In the genomic region with DNA sequence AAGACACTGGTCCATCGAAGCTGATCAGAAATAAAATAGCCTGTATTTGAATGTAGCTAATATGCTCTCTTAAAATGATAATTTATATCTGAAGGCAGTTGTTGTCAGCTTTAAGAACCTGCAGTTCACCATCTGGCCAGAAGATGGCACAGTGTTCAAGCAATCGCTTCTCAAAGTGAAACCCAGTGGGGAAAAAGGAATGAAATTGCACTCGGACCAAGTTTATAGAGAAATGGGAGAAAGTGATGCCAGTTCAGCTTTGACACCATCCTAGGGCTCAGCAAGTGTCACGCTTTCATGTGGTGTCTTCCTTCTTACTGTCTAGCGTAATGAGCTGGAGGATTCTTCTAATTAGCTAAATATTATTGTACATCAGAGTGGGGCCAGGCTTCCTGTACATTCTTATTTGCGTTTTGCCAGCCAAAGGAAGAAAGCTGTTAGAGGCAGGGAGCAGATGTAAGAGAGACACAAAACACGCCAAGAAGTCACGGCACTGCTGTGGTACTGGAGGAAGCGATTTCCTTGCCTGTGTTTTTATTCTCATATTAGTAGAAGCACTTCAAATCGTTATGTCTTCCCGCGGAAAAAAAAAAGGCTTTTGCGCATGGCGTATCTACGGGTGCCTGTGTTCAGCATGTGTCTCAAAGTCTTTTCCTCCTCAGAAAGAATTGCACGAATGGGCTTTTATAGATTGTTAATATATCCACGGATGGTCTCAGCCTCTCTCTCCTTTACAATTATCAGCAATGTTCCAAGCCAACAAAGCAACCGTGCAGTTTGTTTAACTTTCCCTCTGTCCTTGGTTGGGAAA, we compare ENCODE assay signal across 8 mouse cellular contexts.
DNase-seq lines count a peak whose midpoint lies in the region; ATAC-seq and TF ChIP-seq lines count a peak whose summit lies in the region.

No protein-coding gene starts in this region.

- ATAC-seq in erythroblast, adult 5-6 weeks (replicated peaks; ENCODE audit: low FRiP score, poor library complexity, severe bottlenecking) = no peak
- ATAC-seq in limb, embryonic 11.5 days (ENCODE audit: insufficient number of reproducible peaks, low FRiP score, low TSS enrichment, low read depth) = no peak
- ATAC-seq in midbrain, embryonic 13.5 days = no peak

- H3K4me3 ChIP-seq in erythroblast, embryonic 14.5 days (replicated peaks) = peak overlapping the region; percentile 28
- peak overlapping the region; percentile 8; the same call in 1 of the 2 replicates for H3K4me3 ChIP-seq in embryonic facial prominence, embryonic 10.5 days
- peak overlapping the region; percentile 48 for H3K4me3 ChIP-seq in heart, adult 2 months
- H3K4me3 ChIP-seq in kidney, adult 2 months (ENCODE audit: insufficient read depth, low read depth, low read length) = peak overlapping the region; percentile 57
- H3K4me3 ChIP-seq in limb, embryonic 11.5 days (ENCODE audit: low read depth, low read length) = no peak overlapping the region
- H3K4me3 ChIP-seq in midbrain, embryonic 13.5 days (replicated peaks) = no peak overlapping the region
- H3K4me3 ChIP-seq in small intestine, adult 2 months (ENCODE audit: low read depth, low read length) = peak overlapping the region; percentile 29

- no peak for TF ChIP-seq POLR2A in heart, adult 2 months (IDR thresholded peaks at IDR 0.05; ENCODE audit: insufficient read depth, low read depth, low read length)
- TF ChIP-seq POLR2A in kidney, adult 2 months (IDR thresholded peaks at IDR 0.05; ENCODE audit: low read depth, low read length) = no peak
- TF ChIP-seq POLR2A in small intestine, adult 2 months (IDR thresholded peaks at IDR 0.05; ENCODE audit: low read depth, low read length) = no peak

- peak; percentile 74 for DNase-seq in embryonic facial prominence, embryonic 10.5 days (ENCODE audit: low spot score)
- DNase-seq in heart, adult 2 months = peak; percentile 74 to 80
- peak; percentile 78 for DNase-seq in kidney, adult 2 months
- peak; percentile 88 for DNase-seq in limb, embryonic 11.5 days (ENCODE audit: low spot score)

- intact Hi-C loops in heart, adult 2 months (cut with DNase I) = loop anchor here (1.0 to 10.0 kb wide), 4 partner anchors 167 to 1495 kb away; no protein-coding TSS in a partner anchor

- H3K79me2 ChIP-seq in heart, adult 2 months (replicated peaks; ENCODE audit: control insufficient read depth, insufficient read depth, low read length) = no peaks in the 10 kb centered on the region

- H3K9me3 ChIP-seq in erythroblast, embryonic 14.5 days (ENCODE audit: control insufficient read depth, low read length) = no peaks in the 10 kb centered on the region
- no peaks in the 10 kb centered on the region for H3K9me3 ChIP-seq in embryonic facial prominence, embryonic 10.5 days
- H3K9me3 ChIP-seq in limb, embryonic 11.5 days (ENCODE audit: control insufficient read depth, low read length) = no peaks in the 10 kb centered on the region
- H3K9me3 ChIP-seq in midbrain, embryonic 13.5 days = no peaks in the 10 kb centered on the region

- peak overlapping the region; percentile 27; the same call in 1 of the 2 replicates for H3K4me2 ChIP-seq in limb, embryonic 11.5 days (ENCODE audit: low read depth, severe bottlenecking)
- H3K4me2 ChIP-seq in midbrain, embryonic 13.5 days (replicated peaks) = peak overlapping the region; percentile 30; the same call in 1 of the 2 replicates

- peak; percentile 94 for TF ChIP-seq CTCF in heart, adult 2 months (IDR thresholded peaks at IDR 0.05)
- TF ChIP-seq CTCF in kidney, adult 2 months (conservative IDR thresholded peaks at IDR 0.05; ENCODE audit: insufficient read depth, insufficient read length, low read depth, low read length) = peak; percentile 40
- no peak for TF ChIP-seq CTCF in small intestine, adult 2 months (IDR thresholded peaks at IDR 0.05; ENCODE audit: extremely low read depth, insufficient read length, insufficient replicate concordance, low read depth, low read length)

- H3K4me1 ChIP-seq in erythroblast, embryonic 14.5 days (ENCODE audit: control insufficient read depth) = no peaks in the 10 kb centered on the region
- H3K4me1 ChIP-seq in embryonic facial prominence, embryonic 10.5 days = peaks cover 21% of the 10 kb centered on the region
- no peaks in the 10 kb centered on the region for H3K4me1 ChIP-seq in heart, adult 2 months (ENCODE audit: control insufficient read depth, insufficient read depth, low read length)
- H3K4me1 ChIP-seq in kidney, adult 2 months (ENCODE audit: control insufficient read depth, insufficient read depth, low read length) = peaks cover 3% of the 10 kb centered on the region; the same call in 1 of the 2 replicates
- H3K4me1 ChIP-seq in limb, embryonic 11.5 days (ENCODE audit: control insufficient read depth, insufficient read depth, low read length) = peaks cover 7% of the 10 kb centered on the region; the same call in 1 of the 2 replicates
- 0 out of 2 replicates have a peak, but pooled peaks cover 4% of the 10 kb centered on the region for H3K4me1 ChIP-seq in midbrain, embryonic 13.5 days (replicated peaks)
- no peaks in the 10 kb centered on the region for H3K4me1 ChIP-seq in small intestine, adult 2 months (ENCODE audit: control insufficient read depth, insufficient read depth, insufficient read length, low read length)

- no peak overlapping the region for H3K27ac ChIP-seq in embryonic facial prominence, embryonic 10.5 days (replicated peaks)
- no peak overlapping the region for H3K27ac ChIP-seq in heart, adult 2 months
- H3K27ac ChIP-seq in kidney, adult 2 months (ENCODE audit: insufficient read depth, low read depth, low read length) = no peak overlapping the region
- no peak overlapping the region for H3K27ac ChIP-seq in limb, embryonic 11.5 days (replicated peaks; ENCODE audit: low read depth, low read length)
- H3K27ac ChIP-seq in midbrain, embryonic 13.5 days = no peak overlapping the region
- H3K27ac ChIP-seq in small intestine, adult 2 months (ENCODE audit: insufficient read depth, low read depth, low read length) = no peak overlapping the region

- H3K27me3 ChIP-seq in erythroblast, embryonic 14.5 days (ENCODE audit: control insufficient read depth) = no peaks in the 10 kb centered on the region
- H3K27me3 ChIP-seq in embryonic facial prominence, embryonic 10.5 days (replicated peaks; ENCODE audit: low read depth, poor library complexity, severe bottlenecking) = no peaks in the 10 kb centered on the region
- no peaks in the 10 kb centered on the region for H3K27me3 ChIP-seq in heart, adult 2 months (ENCODE audit: control insufficient read depth, insufficient read depth, low read length)
- H3K27me3 ChIP-seq in kidney, adult 2 months (replicated peaks; ENCODE audit: control insufficient read depth, insufficient read depth, low read length) = no peaks in the 10 kb centered on the region
- H3K27me3 ChIP-seq in limb, embryonic 11.5 days (ENCODE audit: control insufficient read depth, insufficient read depth, low read length) = no peaks in the 10 kb centered on the region
- no peaks in the 10 kb centered on the region for H3K27me3 ChIP-seq in midbrain, embryonic 13.5 days
- no peaks in the 10 kb centered on the region for H3K27me3 ChIP-seq in small intestine, adult 2 months (ENCODE audit: control insufficient read depth, insufficient read depth, low read length)

- H3K36me3 ChIP-seq in erythroblast, embryonic 14.5 days (ENCODE audit: control insufficient read depth) = no peaks in the 10 kb centered on the region
- H3K36me3 ChIP-seq in embryonic facial prominence, embryonic 10.5 days (replicated peaks) = no peaks in the 10 kb centered on the region
- H3K36me3 ChIP-seq in heart, adult 2 months (ENCODE audit: control insufficient read depth, insufficient read depth, low read length) = no peaks in the 10 kb centered on the region
- H3K36me3 ChIP-seq in kidney, adult 2 months (ENCODE audit: control insufficient read depth, insufficient read depth, low read length) = no peaks in the 10 kb centered on the region
- no peaks in the 10 kb centered on the region for H3K36me3 ChIP-seq in limb, embryonic 11.5 days (ENCODE audit: control insufficient read depth, insufficient read depth, low read length)
- no peaks in the 10 kb centered on the region for H3K36me3 ChIP-seq in midbrain, embryonic 13.5 days
- no peaks in the 10 kb centered on the region for H3K36me3 ChIP-seq in small intestine, adult 2 months (ENCODE audit: control insufficient read depth, insufficient read depth, low read length)

- WGBS in embryonic facial prominence, embryonic 10.5 days = 57% methylated on average over 18 of the region's 18 CpGs
- 22% methylated on average over 18 of the region's 18 CpGs for WGBS in heart, adult 2 months
- WGBS in kidney, adult 2 months = 35% methylated on average over 18 of the region's 18 CpGs
- WGBS in limb, embryonic 11.5 days = 50% methylated on average over 18 of the region's 18 CpGs
- WGBS in midbrain, embryonic 13.5 days = 53% methylated on average over 18 of the region's 18 CpGs
- WGBS in small intestine, adult 2 months = 25% methylated on average over 18 of the region's 18 CpGs

- peak overlapping the region; percentile 40; the same call in 1 of the 2 replicates for H3K9ac ChIP-seq in heart, adult 2 months (ENCODE audit: low read depth, low read length)
- H3K9ac ChIP-seq in limb, embryonic 11.5 days (ENCODE audit: low read length) = no peak overlapping the region
- no peak overlapping the region for H3K9ac ChIP-seq in midbrain, embryonic 13.5 days (replicated peaks)

- no peak for TF ChIP-seq EP300 in heart, adult 2 months (IDR thresholded peaks at IDR 0.05; ENCODE audit: insufficient read depth, low read depth, low read length)

Comparison
In these comparisons a context has a peak if more than half of its experiments do, and no peak if none do; other contexts are left out.
1. H3K4me3 ChIP-seq: peak in erythroblast, embryonic 14.5 days (single experiment), embryonic facial prominence, embryonic 10.5 days (single experiment), heart, adult 2 months (single experiment), kidney, adult 2 months (single experiment) and small intestine, adult 2 months (single experiment); none in limb, embryonic 11.5 days (single experiment) and midbrain, embryonic 13.5 days (single experiment).
2. Peak in every context shown above with its lines, with median percentiles within 50 percentile points of each other: DNase-seq.